Mouse (Mus musculus): ENCODE measurements at regions not wholly inside any gene's neighbourhood (a gene's known extent, or its start where the extent isn't known, plus 50 kb on each side); places are given as distances from the start of the nearest gene placed in this dataset.

DNA sequence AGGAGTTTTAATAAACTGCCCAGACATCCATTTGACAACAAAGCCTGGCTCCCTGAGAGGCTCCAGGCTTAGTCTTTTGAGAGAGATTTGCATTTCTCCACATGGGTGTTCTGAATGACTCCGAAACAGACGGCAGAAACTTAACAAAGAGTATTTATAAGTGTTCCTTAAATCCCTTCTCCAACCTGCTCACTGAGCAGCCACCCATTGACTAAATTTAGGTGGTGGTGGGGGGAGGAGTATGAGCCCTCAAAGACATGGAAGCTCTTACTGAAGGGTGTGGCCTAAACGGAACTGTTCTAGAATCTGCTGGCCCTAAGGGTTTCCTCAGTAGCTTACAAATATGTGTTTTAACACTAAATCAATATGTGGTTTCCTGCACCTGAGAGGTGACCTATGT lies 158.5 kb downstream of the Dyrk2 start:
- DNase-seq (ENCODE audit: low spot score), result no peak

DNA sequence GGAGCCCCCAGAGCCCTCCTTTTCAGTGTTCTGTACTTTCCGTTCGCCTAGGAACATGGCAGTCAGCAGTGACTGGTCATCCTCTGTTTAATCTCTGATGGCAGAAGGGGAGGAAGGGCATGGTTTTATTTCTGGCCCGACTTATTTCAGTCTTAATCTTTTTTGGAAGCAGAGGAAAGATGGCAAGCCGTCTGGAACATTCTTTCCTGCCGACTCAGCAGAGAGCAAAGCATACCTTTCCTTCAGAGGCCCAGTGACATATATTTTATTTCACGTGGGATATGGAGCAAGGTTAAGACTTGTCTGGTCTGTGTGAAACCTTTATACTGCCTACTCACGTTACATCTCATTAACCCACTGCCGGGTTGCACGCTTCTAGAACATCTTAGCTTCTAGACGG lies 158.1 kb downstream of the Dyrk2 start:
- no peak for DNase-seq (ENCODE audit: low spot score)

DNA sequence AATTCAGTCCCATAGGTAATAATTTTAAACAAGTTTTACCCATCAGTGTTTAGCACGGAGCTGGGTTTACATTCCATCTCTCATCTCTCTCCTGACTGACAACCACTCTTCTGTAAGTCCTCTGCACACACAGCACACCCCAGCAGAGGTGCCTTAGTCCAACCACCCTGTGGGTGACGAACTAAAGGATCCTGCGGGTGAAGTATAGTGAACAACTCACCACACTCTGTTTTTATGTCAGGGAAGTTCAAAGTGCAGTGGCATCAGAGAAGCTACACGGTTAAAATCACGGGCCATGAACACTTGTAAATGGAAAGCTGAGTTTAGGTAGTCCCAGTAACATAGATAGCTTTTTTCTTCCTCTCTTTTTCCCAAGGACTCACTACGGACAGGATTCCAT lies 157.1 kb downstream of the Dyrk2 start:
- no peak for DNase-seq (ENCODE audit: low spot score)

DNA sequence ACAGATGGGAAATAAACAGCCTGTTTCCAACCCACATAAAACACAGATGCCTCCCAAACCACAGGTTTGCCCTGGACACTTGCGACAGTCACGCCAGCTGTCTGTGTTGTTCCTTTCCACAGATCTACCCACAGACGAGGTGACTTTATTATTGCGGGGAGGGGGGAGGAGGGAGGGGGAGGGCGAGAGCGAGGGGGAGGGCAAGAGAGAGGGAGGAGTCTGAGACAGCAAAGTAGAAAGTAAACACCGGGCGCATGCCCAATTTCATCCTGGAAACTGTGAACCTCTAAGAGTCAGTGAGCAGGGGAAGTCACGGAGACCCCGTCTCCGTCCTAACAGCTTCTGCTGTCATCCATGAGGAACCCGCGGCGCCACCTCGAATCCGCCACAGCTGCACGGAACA lies 155.8 kb downstream of the Dyrk2 start:
- no peak for DNase-seq (ENCODE audit: low spot score)

DNA sequence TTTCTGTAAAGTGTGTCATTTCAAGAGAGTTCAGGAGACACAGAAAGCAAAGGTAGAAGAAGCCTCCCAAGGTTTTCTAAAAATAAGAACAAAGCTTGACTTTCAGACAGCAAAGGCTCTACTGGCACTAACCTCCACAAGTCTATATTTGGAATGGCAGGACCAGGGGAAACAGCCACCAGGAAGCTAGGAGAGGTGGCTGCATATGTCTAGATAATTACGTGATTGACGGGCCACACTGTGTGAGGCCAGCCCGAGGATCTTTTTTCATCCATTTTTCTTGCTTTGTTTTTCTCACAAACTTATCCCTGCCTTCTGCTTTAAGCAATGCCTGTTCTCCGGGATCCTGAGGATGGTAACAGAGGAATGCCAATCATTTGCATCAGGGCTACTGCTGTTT lies 155.4 kb downstream of the Dyrk2 start:
- no peak for DNase-seq (ENCODE audit: low spot score)

DNA sequence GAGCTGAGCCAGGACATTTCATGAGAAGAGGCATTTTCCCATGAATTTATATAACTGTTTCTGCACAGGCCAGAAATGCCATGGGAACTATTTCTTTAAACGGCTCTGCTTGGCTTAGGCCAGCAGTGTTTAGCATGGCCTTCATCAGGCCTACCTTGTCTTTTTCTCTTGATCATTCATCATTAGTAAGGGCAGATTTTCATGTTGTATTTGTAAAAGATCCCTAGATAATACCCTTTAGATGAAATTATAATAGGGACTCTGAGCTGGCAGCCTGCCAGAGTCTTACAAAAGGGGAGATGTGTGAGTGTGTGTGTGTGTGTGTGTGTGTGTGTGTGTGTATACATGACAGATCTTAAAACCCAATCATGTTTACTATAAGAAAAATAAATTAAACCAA lies 149.4 kb downstream of the Dyrk2 start:
- DNase-seq (ENCODE audit: low spot score), result no peak

DNA sequence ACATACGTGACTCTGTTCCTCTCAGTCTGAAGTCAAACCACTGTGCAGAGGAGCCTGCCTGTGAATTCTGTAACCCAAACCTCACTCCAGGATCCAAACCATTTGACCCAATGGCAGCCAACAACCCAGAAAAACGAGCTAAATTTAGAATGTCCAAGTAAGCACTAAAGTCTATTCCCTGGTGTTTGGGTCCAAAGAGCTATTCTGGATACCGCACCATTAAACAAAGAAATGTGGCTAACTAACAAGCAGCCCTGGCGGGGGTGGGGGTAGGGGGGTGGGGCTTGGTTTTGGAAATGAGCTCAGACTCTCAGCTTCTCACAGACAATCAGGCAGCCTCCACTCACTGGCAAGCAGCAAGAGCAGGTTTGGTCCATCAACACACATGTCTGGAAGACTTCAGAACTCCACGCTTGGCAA lies 147.9 kb downstream of the Dyrk2 start:
- DNase-seq (ENCODE audit: low spot score), result no peak

DNA sequence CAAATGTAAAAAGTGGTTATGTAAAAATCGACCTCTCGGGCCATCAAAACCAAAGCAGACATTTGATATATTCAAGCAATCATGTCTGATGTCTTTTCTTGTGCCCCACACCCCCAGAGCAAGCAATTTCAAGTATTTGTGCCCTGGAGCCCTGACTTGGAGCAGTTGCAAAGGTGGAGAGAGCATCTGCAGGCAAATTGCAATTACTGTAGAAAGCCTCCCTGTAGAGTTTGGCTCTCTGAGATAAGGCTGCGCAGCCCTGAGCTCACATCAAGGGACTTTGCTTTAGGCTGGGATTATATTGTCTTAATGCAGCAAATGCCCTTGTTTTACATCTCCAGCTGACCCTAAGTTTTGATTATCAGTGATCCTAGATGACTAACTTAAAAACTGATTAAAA lies 147.3 kb downstream of the Dyrk2 start:
- no peak for DNase-seq (ENCODE audit: low spot score)

DNA sequence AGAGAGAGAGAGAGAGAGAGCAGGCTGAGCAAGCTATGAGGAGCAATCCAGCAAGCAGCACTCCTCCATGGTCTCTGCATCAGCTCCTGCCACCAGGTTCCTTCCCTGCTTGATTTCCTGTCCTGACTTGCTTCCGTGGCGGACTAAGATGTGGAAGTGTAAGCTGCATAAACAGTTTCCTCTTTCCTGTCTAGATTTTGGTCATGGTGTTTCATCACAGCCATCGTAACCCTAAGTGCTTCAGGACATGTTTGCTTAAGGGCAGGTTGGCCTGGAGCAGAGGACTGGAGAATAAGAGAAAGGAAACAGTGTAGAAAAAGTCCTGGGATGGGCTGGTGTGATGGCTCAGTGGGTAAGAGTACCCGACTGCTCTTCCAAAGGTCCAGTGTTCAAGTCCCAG lies 133.9 kb downstream of the Dyrk2 start:
- DNase-seq (ENCODE audit: low spot score), result no peak

DNA sequence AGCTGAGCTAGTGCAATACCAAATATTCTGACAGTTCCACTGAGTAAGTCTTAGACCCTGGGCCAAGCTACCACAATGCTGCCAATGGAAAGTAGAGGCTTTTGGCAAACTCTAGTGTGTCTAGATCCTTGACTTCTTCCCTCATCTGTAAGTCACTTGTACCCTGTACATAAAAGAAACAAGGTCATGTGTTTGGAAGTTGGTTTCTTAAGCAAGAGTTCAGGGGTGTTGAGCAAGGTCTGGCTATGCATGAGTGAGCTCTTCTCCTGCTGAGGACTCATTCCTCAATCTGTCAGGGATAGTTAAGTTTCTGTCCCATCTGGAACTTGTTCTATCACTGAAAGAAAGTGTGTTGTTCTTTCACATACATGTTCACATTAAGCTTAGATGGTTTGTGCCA lies 132.9 kb downstream of the Dyrk2 start:
- no peak for DNase-seq (ENCODE audit: low spot score)

DNA sequence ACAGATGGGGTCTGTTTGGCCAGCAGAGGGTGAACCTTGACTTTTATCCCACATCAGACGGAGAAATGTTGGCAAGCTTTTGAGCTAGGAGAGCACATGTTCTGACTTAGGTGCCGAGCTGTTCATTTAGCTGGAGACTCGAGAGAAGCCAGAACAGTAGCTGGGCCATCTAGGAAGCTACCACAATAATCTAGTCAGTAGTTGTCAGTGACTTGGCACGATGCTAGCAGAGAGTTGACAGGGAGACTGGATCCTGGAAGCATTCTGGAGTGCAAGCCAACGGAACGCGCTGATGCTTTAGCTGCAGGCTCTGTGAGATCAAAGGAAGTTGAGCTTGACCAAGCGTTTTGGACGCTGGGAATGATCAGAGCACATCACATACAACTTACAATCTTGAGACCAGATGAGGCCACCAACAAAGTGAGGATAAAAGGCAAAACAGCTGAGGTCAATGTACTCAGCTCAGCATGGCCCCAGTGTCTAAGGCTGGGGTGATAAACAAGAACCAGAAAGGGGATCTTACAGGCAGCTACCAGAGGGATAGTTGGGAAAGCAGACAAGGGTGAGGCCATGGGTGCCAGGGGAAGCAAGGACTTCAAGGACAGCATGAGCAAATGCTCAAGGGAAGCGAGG lies 130.0 kb downstream of the Dyrk2 start:
- DNase-seq (ENCODE audit: low spot score), result no peak

DNA sequence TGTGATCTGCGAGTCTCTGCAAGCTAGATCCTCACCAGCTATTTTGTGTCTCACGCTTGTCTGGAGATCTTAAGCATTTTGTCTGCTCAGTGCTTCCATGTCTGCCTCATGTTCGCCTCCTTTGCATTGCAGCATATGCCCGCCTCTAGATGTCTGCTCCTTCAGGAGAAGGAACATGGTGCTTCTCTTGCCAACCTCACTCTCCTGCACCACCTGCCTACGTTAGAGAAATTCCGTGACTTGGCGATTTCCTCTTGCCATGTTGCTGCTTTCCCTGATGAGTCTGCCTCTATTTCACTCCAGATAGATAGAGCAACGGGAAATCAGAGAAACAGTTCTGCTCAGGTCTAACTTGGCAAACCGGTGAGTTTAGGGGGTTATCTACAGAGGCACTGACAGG lies 126.2 kb downstream of the Dyrk2 start:
- no peak for DNase-seq (ENCODE audit: low spot score)

DNA sequence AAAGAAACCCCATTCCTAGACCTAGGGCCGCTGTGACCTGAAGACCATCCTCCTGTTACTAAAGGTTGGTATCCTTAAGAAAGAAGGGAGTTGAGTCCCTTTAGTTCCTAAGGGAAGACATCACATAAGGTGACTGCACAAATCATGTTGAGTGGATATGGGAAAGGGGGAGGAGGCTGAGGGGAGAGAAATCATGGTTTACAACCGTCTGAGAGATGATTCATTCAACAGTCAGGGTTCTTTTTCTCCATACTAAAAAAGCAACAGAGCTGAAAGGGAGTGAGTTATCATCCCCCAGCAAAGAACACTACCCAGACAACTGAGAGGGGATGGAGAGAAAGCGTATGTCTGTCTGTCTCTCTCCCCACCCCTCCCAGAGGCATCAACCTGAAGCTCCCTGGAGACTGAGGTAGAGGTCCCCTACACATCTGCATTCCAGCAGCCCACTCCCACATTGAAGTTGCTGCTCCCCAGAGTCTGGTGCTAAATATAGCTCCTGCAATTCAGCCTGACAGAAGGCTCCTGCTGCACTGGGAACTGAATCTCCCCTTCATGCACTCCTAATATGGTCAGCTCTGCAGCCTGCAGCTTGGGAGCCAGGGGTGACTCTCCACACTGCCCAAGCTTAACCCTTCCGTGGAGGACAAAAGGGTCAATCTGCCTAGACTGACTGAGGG lies 123.2 kb downstream of the Dyrk2 start:
- DNase-seq (ENCODE audit: low spot score), result no peak

DNA sequence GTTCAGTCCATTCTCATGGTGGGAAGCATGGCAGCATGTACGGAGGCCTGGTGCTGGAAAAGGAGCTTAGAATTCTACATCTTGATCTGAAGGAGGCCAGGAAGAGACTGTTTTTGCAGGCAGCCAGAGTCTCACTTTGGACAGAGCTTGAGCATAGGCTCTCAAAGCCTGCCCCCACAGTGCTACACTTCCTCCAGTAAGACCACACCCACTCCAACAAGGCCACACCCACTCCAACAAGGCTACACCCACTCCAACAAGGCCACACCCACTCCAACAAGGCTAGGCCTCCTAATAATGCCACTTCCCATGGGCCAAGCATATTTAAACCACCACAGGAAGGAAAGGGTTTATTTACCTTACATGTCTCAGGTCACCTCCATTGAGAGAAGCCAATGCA lies 121.0 kb downstream of the Dyrk2 start:
- DNase-seq (ENCODE audit: low spot score), result no peak

DNA sequence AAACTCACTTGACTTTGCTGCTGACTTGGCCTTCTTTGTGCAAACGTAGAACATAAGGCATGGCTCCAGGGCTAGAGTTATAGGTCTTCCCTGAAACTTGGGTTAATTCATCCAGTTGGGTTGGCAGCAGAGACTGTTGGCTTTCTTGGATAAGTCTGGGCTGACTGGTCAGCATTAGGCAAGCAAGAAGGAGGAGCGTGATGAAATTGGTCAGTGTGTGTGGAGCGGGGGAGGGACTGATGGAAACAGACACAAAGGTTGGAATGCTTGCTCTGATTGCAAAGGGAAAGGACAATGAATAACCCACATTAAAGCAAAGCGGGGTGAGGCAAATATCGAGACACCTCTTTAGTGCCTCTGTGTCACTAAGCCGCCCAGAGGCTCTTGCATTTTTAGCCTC lies 120.3 kb downstream of the Dyrk2 start:
- no peak for DNase-seq (ENCODE audit: low spot score)

DNA sequence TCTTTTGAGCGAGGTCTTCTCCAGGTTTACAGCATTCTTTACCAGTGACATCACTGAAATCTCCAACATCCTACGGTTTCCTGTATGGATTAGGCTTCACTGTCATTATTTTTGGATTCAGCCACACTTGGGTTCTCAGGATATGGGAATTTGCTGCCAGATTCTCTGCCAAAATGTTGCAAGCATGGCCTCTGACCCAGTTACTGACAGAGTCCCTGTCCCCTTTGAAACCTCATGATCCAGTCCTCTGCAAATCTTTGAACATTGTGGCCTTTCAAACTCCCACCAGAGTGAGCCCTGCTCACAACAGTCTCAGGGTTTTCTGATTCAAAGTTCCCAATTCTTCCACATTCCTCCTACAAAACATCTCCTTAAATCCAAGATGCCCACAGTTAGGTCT lies 118.9 kb downstream of the Dyrk2 start:
- DNase-seq (ENCODE audit: low spot score), result no peak

DNA sequence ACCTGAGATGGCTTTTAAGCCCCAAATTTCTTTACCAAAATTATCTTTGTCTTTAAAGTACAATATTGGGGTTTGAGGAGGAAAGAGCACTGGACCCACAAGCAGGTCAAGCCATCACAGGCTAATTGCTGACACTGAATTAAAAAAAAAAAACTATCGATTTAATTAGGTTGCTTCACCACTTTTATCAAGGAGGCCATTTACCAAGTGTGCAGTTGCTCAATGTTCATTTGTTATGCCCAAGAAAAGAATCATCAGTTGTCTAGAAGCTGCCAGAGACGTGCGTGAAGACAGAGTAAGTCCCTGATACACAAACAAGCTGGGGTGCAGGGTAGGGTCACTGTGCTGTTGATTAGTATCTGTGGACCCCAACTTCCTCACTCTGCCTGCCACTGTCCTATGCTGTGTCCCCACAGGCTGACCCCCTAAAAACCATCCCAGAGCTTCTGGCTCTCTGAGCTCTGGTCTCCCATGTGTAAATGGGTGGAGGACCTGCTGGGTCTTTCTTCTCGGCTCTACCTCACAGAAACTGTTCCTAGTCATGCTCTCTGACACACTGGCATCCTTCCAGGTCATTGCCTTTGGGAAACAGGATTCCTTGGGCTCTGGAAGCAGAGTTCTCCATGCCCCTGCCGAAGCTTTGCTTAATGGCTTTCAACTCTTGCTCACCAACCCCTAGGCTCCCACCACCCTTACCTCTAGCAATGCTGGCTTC lies 116.8 kb downstream of the Dyrk2 start:
- DNase-seq (ENCODE audit: low spot score), result no peak

DNA sequence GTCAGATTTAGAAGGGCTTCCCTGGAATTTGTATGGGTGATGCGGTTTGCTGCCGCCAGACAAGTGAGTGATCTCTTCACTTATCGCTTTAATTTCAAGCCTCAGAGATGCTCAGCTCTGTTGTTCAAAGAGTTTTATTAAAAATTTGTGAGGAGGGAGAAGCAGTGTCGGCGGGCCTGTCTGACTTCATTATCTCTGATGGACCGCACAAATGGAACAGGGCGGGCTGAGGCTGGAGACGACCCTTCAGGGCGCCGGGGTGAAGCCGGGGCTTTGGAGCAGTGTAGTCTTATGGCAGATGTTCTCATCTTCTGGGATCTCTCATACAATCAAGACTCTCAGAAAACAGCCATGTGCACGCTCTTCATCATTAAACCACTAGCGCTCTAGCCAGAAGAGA lies 115.2 kb downstream of the Dyrk2 start:
- DNase-seq (ENCODE audit: low spot score), result no peak

DNA sequence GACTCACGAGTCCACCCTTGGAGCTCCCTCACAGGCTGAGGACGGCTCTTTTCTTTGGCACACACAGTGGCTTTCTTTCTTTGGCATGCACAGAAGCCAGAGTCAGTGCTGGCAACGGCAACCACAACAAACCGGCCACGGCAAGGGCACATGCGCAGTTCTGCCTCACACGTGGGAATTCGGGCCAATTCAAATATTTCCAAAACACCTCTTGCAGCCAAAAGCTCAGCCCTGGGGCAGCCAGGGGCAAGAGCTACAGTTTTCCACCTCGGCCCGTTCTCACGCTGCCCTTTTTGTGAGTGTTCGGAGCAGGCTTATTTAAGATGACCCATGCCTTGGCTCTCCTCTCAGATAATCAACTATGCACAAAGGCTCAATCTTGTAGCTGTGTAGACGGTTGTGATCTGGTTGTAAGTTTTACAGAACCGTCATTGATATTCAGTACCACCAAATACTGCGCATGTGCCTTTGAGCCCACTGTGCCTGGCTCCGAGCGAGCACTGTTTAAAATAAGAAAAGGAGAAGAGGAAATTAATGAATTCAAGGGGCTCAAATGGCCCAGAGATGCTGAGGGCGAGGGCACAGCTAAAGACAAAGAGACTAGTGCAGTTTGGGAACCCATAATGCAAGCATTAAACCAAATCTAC lies 111.1 kb downstream of the Dyrk2 start:
- DNase-seq (ENCODE audit: low spot score), result no peak

DNA sequence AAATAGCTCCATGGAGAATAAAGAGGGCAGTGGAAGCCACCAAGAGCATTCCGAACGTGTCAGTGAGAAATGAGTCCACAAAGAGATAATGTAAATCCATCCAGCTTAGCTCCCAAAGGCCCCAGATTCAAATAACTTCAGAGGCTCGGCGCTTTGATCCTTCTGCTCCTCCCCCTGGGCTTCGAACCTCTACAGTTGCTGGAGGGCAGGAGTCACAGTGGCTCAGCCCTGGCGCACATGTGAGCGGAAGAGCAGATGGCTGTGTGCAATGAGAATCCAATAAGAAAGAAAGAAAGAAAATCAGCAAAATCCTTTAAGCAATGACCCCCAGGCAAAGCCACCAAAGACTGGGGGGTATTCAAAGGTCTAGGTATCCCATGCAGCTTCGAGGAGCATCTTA lies 109.6 kb downstream of the Dyrk2 start:
- no peak for DNase-seq (ENCODE audit: low spot score)

DNA sequence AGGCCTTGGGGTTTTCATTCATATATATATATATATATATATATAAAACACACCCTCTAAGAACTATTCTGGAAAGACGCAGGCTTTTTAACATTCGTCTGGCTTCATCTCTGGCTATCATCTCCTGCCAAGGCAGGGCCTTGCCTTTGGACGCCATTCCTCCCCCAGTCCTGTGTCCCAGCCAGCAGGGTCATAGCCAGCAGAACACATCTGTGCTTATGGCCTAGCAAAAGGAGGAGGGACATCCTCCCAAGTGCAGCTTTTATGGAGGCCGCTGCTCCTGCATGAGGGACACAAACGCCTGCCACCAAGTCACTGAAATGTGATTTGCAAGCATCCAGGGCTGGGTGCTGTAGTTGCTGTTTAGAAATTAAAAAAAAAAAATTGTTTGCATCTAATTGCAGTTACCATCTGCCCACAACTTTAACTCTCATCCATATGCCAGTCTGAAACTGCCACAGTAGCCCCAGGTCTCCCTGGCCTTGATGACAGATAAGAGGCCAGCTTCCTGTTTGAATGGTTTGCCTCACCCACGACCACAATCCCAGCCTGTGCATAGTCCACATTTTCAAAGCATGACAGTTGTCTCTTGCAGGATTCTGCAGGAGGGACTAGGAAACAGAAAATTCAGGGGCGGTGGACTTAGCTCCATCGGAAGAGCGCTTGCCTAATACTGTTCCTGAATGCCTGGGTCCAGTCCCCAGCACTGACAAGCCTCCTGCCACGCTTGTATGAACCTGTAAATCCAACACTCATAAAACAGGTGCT lies 108.7 kb downstream of the Dyrk2 start:
- DNase-seq (ENCODE audit: low spot score), result no peak

DNA sequence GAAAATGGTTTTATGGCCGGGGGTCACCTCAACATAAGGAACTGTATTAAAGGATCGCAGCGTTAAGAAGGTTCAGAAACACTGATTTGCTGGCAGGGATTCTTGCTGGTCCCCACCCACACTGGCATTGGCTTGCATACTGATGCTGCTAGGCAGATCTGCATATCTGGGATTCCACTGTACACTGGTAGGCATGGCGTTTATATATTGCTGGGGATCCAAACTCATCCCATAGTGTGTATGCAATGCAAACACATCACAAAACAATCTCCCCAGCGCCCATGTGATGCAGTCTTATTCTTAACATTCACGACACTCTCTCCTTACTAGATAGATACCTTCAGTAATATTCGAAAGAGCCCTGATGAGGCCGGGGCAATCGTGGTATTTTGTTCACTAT lies 105.0 kb downstream of the Dyrk2 start:
- no peak for DNase-seq (ENCODE audit: low spot score)
